Mouse (Mus musculus) heart, adult 2 months (tissue): ENCODE results near the gene Prom2.

ENCODE experiments used
- CTCF ChIP-seq: fragments of 200-600 bp; IDR thresholded peaks from 2 replicates; pipeline ENCODE4 v1.8.1; 2022; ENCODE audit warnings: antibody characterized with exemption, mild to moderate bottlenecking, moderate library complexity
- EP300 ChIP-seq: fragments of 200-500 bp; IDR thresholded peaks from 2 replicates; pipeline ENCODE4 v1.6.1; 2011; ENCODE audit warnings: low read depth, low read length, control low read depth; ENCODE audit not compliant: insufficient read depth
- POLR2A ChIP-seq: fragments of 200-500 bp; IDR thresholded peaks from 2 replicates; pipeline ENCODE4 v1.6.1; 2011; ENCODE audit warnings: mild to moderate bottlenecking, low read depth, low read length, control low read depth; ENCODE audit not compliant: insufficient read depth

DNA sequence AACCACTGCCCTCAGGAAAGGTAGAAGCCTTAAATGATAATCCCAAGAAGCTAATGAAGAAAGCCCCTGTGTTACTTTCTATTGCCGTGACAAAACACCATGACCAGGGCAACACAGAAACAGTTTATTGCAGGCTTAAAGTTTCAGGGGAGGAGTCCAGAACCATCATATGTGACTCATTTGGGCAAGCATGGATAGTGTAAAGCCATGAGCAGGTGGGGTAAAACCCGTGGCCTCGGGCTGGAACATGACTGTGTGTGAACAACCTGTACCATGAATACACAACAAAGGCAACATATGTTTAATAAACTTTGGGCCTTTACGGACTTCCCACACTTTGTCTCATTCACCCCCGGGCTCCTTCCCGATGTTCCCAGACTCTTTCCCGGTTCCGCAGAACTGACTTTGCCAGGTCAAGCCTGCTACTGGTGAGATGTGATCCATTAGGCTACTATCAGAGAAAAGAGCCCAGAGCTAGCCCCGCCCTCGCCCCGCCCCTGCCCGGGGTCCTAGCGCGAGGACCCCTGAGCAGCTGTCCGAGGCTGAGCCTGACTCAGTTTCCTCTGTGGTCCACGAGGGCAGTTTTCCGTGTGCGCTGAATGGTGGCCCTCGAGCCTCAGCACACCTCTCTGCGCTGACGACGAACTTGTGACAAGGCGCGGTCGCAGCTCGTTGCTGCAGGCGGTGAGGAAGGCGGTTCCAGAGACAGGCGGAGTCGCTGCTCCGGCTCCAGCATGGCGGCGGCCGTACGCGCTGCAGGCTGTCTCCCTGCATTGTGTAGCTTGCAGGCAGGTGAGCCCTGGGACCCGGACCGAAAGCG is 45.6 kb upstream of the Prom2 start, which contains the start of the genes Zfp661 and Mrps5:
- TF ChIP-seq POLR2A (peak; percentile 68; the same call in 1 of the 2 replicates), EP300 (peak; percentile 81), CTCF (peak; percentile 29)
